Mouse (Mus musculus) midbrain, embryonic 12.5 days (tissue): ENCODE data around the gene Kit. TPM values are rescaled to one million over a fixed set of nuclear protein-coding genes. Genes with fewer than 3 reads are reported as not detected.

Experiments used
- ATAC-seq: fragments of 200-750 bp; cut with Nextera tagmentation; 2 replicates; pipeline ENCODE4 v1.8.0; 2017; ENCODE audit warnings: low read depth, moderate TSS enrichment, moderate library complexity; ENCODE audit not compliant: low FRiP score
- H3K27ac ChIP-seq: fragments of 300-500 bp; sonication (generic); replicated peaks from 2 replicates; pipeline ENCODE4 v1.5.1; 2016; ENCODE audit warnings: mild to moderate bottlenecking
- H3K27me3 ChIP-seq: fragments of 300-500 bp; sonication (generic); 2 replicates; pipeline ENCODE4 v1.6.1; 2016; ENCODE audit warnings: mild to moderate bottlenecking
- H3K36me3 ChIP-seq: fragments of 300-500 bp; sonication (generic); 2 replicates; pipeline ENCODE4 v1.6.1; 2016
- H3K4me1 ChIP-seq: fragments of 300-500 bp; sonication (generic); 2 replicates; pipeline ENCODE4 v1.6.1; 2016
- H3K4me2 ChIP-seq: fragments of 300-500 bp; sonication (generic); replicated peaks from 2 replicates; pipeline ENCODE4 v1.6.1; 2016; ENCODE audit warnings: mild to moderate bottlenecking, moderate library complexity
- H3K4me3 ChIP-seq: fragments of 300-500 bp; sonication (generic); 2 replicates; pipeline ENCODE4 v1.5.1; 2016; ENCODE audit warnings: mild to moderate bottlenecking
- H3K9ac ChIP-seq: fragments of 300-500 bp; sonication (generic); replicated peaks from 2 replicates; pipeline ENCODE4 v1.6.1; 2016; ENCODE audit warnings: mild to moderate bottlenecking, moderate library complexity
- H3K9me3 ChIP-seq: fragments of 300-500 bp; sonication (generic); 2 replicates; pipeline ENCODE4 v1.6.1; 2016; ENCODE audit warnings: mild to moderate bottlenecking
- WGBS: fragments of 180-500 bp; shearing (Covaris S2); methylation state at CpG from one replicate; pipeline ENCODE4 v1.1.7; 2016; 5-methylcytosine and 5-hydroxymethylcytosine counted together
- polyA plus RNA-seq: library from polyadenylated mRNA; unstranded; fragments of >200 nt; fragmentation: Nextera tagmentation; extraction: Ambion mirVana; gene quantifications from 2 replicates; pipeline ENCODE4 v1.2.1, GENCODE M21; 2016

The Kit gene
- polyA plus RNA-seq, 1 experiment from 2014 or later: 19.7 TPM

DNA sequence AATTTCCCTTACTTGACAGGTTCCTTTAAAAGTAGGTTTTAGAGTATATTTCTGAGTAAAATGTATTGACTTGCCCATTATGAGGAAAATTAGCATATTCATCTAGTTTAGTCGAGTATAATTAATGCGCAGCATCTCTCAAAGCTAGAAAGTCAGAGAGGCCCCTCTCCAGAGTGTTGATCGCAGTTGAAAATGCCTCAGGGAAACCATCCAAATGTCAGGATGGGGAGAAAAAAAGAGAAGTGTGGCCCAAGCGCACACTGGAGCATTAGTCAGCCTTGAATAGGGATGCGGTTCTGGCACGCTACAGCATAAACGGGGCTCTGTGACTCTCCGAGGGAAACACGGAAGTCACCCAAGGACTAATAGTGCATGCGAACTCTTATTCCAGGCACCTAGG, 20.6 kb downstream of the Kit start:
- H3K4me2 ChIP-seq: no peak overlapping the region
- no peaks in the 10 kb centered on the region for H3K9me3 ChIP-seq
- no peak for ATAC-seq
- H3K36me3 ChIP-seq: no peaks in the 10 kb centered on the region
- H3K4me1 ChIP-seq: peaks cover 28% of the 10 kb centered on the region
- WGBS: 88% methylated on average over 10 of the region's 10 CpGs
- H3K4me3 ChIP-seq: no peak overlapping the region
- H3K27ac ChIP-seq: no peak overlapping the region
- no peak overlapping the region for H3K9ac ChIP-seq
- peaks cover 3% of the 10 kb centered on the region; the same call in 1 of the 2 replicates for H3K27me3 ChIP-seq

DNA sequence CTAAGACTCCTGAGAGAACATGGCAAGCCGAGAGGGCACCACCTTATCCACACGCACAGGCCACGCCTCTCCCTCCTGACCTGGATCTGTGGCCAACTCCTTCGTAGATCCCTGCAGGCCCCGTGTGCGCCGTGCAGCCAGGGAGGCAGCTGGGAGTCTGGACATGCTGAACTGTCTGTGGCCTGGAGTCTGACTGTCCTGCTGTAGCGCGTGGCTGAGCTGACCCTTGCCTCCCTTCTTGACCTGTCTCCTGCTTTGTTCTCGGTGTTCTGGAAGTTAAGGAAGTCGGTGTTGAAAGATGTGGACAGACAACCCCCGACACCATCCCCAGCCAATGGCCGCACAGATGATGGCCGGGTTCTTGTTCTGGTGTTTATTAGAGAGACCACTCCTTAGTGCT, 21.5 kb downstream of the Kit start:
- Histone ChIP-seq H3K9ac (no peak overlapping the region), H3K27ac (no peak overlapping the region), H3K27me3 (peaks cover 3% of the 10 kb centered on the region; the same call in 1 of the 2 replicates), H3K4me1 (peaks cover 24% of the 10 kb centered on the region), H3K36me3 (no peaks in the 10 kb centered on the region), H3K9me3 (no peaks in the 10 kb centered on the region), H3K4me3 (no peak overlapping the region), H3K4me2 (no peak overlapping the region)
- 66% methylated on average over 14 of the region's 14 CpGs for WGBS
- no peak for ATAC-seq

DNA sequence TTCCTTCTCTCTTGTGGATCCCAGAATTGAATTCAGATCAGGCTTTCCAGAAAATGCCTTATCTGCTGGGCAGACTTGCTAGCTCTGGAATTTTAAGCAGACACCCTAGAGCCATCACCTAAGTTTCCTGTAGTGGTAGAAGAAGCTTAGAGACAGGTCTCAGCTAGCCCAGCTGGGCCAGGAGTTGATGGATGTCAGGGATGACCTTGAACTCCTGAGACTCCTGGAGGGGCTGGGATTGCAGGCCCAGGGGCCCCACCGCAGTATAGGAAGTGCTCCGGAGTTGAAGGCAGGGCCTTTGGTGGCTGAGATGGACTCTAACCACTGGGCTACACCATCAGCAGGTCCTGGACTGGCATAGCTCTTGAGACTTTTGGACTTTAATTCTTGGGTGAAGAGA, 22.6 kb downstream of the Kit start:
- WGBS: 89% methylated on average over 2 of the region's 2 CpGs
- H3K36me3 ChIP-seq: no peaks in the 10 kb centered on the region
- no peak overlapping the region for H3K27ac ChIP-seq
- no peak for ATAC-seq
- no peaks in the 10 kb centered on the region for H3K9me3 ChIP-seq
- H3K27me3 ChIP-seq: peaks cover 3% of the 10 kb centered on the region; the same call in 1 of the 2 replicates
- peaks cover 16% of the 10 kb centered on the region for H3K4me1 ChIP-seq
- H3K9ac ChIP-seq: no peak overlapping the region
- H3K4me2 ChIP-seq: no peak overlapping the region
- no peak overlapping the region for H3K4me3 ChIP-seq

DNA sequence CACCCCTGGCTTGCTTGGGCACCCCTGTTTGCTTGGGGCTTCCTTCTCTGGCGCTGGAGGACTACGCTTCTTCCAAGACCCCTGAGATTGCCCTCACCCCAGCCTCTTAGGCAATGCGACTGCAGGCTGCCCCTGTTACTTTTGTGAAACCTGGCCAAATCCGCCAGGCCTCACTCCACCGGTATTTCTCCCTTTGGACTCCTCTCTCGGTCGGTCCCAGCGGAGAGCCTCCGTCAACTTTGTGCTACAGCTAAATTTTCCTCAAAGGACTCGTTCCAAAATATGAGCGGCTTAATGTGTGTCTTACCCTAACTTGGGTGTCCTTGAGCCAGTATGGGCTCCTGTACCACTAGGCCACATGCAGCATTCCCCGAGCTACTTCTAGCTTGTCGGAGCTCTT, 23.8 kb downstream of the Kit start:
- Histone ChIP-seq H3K4me3 (no peak overlapping the region), H3K4me1 (peaks cover 16% of the 10 kb centered on the region), H3K36me3 (no peaks in the 10 kb centered on the region), H3K4me2 (no peak overlapping the region), H3K9ac (no peak overlapping the region), H3K27ac (no peak overlapping the region), H3K9me3 (no peaks in the 10 kb centered on the region), H3K27me3 (no peaks in the 10 kb centered on the region)
- ATAC-seq: no peak
- WGBS: 94% methylated on average over 13 of the region's 13 CpGs

DNA sequence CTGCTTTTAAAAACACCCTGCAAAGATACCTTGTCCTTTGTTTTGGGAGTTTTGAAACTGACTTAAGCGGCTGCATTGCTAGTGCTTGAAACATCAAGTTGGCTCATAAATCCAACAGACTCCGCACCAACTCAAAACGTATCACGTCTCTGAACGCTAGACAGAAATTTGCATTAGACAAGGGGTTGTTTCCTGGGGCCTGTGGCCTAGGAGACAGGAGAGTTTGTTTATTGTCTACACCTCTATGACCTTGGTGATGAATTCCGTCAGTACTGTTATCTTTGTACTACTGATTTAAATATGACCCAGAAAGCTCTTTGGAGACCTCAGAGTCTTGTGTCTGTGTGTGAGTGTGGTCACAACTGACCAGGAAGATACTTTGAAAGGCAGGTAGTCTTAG, 25.3 kb downstream of the Kit start:
- Histone ChIP-seq H3K4me3 (no peak overlapping the region), H3K36me3 (no peaks in the 10 kb centered on the region), H3K27ac (no peak overlapping the region), H3K9ac (no peak overlapping the region), H3K27me3 (no peaks in the 10 kb centered on the region), H3K4me2 (no peak overlapping the region), H3K9me3 (no peaks in the 10 kb centered on the region), H3K4me1 (peaks cover 13% of the 10 kb centered on the region)
- ATAC-seq: no peak
- 78% methylated on average over 6 of the region's 6 CpGs for WGBS

DNA sequence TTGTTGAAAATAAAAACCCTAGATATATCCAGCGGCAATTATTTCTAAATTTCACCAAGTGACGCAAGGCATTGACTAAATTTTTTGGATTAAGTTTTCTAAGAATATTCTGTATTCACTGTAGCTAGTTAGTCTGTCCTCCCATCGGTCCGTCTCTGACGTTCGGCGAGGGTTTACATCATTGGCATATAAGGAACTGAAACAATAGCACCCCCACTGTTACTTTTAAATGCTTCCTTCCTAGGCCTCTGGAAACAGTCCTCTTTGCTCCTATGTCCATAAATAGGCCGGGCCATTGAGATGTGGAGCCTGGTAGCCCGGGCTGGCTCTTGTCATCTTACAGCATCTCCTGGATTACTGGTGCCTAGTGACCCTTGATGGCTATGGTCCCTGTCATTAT, 29.5 kb downstream of the Kit start:
- no peak overlapping the region for H3K9ac ChIP-seq
- no peaks in the 10 kb centered on the region; the same call in 1 of the 2 replicates for H3K4me1 ChIP-seq
- 61% methylated on average over 9 of the region's 9 CpGs for WGBS
- no peaks in the 10 kb centered on the region for H3K36me3 ChIP-seq
- H3K4me2 ChIP-seq: no peak overlapping the region
- H3K4me3 ChIP-seq: no peak overlapping the region
- no peak for ATAC-seq
- no peaks in the 10 kb centered on the region for H3K27me3 ChIP-seq
- H3K27ac ChIP-seq: no peak overlapping the region
- no peaks in the 10 kb centered on the region for H3K9me3 ChIP-seq

DNA sequence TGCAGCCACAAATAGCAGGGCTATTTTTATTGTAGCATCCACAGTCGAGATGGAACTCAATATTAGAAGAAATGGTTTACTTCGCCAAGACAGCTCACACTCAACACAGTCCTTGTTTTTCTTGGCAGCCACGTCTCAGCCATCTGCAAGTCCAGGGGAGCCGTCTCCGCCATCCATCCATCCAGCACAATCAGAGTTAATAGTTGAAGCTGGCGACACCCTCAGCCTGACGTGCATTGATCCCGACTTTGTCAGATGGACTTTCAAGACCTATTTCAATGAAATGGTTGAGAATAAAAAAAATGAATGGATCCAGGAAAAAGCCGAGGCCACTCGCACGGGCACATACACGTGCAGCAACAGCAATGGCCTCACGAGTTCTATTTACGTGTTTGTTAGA, 32.2 kb downstream of the Kit start:
- 83% methylated on average over 14 of the region's 14 CpGs for WGBS
- ATAC-seq: no peak
- no peak overlapping the region for H3K27ac ChIP-seq
- no peaks in the 10 kb centered on the region for H3K27me3 ChIP-seq
- H3K4me1 ChIP-seq: no peaks in the 10 kb centered on the region; the same call in 1 of the 2 replicates
- no peak overlapping the region for H3K4me2 ChIP-seq
- no peaks in the 10 kb centered on the region for H3K36me3 ChIP-seq
- no peaks in the 10 kb centered on the region for H3K9me3 ChIP-seq
- no peak overlapping the region for H3K9ac ChIP-seq
- H3K4me3 ChIP-seq: no peak overlapping the region

DNA sequence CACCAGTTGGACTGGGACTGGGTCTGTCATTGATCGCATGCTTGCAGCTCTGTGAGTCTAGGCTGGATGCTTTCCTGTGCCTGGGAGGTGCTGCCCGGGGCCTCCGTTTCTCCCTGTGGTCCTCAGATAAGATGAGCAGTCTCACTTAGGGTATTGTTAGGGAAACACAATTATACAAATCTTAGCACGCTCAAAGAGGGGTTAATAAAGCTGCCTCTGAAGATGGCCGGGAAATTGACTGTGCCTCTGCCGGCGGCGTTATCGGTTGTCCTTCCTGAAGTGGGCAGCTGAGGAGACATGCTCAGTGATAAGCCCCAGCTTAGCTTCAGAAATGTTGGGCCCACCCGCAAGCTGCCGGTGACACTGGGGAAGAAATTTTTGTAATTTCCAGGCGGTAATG, 33.3 kb downstream of the Kit start:
- no peak for ATAC-seq

DNA sequence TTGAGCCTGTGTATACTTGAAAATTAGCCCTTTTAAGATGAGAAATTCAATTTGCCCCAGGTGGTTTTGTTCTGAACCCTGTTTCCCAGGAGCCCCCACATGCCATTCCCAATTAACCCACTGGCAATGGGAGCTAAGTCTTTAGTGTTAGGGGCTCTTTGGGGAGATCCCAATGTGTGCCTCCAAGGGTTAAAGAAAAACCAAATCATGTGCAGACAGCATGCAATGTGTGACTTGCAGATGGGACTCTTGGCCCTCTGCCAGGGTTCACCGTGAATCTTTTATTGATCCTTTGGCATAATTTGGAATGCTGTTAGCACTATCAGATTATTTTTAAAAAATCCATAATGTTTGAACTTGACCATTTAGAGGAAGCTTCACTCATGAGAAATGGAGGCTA, 37.7 kb downstream of the Kit start:
- Histone ChIP-seq H3K27ac (no peak overlapping the region), H3K4me2 (no peak overlapping the region), H3K4me1 (0 out of 2 replicates have a peak, but pooled peaks cover 3% of the 10 kb centered on the region), H3K27me3 (no peaks in the 10 kb centered on the region), H3K4me3 (no peak overlapping the region), H3K9ac (no peak overlapping the region), H3K9me3 (no peaks in the 10 kb centered on the region), H3K36me3 (no peaks in the 10 kb centered on the region)
- peak; percentile 58; the same call in 1 of the 2 replicates for ATAC-seq
- WGBS: 51% methylated on average over 1 of the region's 1 CpGs

More for the DNA sequence above, 33.3 kb downstream of the Kit start:
- H3K9me3 ChIP-seq: no peaks in the 10 kb centered on the region
- H3K4me3 ChIP-seq: no peak overlapping the region
- H3K36me3 ChIP-seq: no peaks in the 10 kb centered on the region
- H3K9ac ChIP-seq: no peak overlapping the region
- H3K4me2 ChIP-seq: no peak overlapping the region
- H3K4me1 ChIP-seq: peaks cover 3% of the 10 kb centered on the region; the same call in 1 of the 2 replicates
- H3K27ac ChIP-seq: no peak overlapping the region
- 78% methylated on average over 12 of the region's 12 CpGs for WGBS
- no peaks in the 10 kb centered on the region for H3K27me3 ChIP-seq

DNA sequence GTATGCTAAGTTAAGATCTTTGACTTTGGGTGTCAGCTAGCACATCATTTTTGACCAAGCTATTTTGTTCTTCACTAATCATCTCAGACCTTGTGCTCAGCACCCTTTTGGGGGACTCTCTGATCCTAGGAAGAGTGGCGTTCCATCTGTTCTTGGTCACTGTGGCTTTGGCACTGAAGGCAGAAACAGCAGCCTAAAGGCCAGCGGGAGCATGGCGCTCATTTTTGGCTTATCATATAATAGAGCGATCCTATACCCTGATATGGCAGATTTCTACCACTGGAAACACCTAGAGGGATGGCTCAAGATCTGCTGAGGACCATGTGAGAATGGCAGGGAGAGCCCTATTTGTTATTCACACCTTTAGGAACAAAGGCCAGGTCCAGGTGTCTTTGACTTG, 38.2 kb downstream of the Kit start:
- H3K4me3 ChIP-seq: no peak overlapping the region
- no peak overlapping the region for H3K4me2 ChIP-seq
- H3K27me3 ChIP-seq: no peaks in the 10 kb centered on the region
- 94% methylated on average over 4 of the region's 4 CpGs for WGBS
- no peaks in the 10 kb centered on the region for H3K9me3 ChIP-seq
- H3K9ac ChIP-seq: no peak overlapping the region
- no peak overlapping the region for H3K27ac ChIP-seq
- 0 out of 2 replicates have a peak, but pooled peaks cover 3% of the 10 kb centered on the region for H3K4me1 ChIP-seq
- no peak for ATAC-seq
- H3K36me3 ChIP-seq: no peaks in the 10 kb centered on the region

DNA sequence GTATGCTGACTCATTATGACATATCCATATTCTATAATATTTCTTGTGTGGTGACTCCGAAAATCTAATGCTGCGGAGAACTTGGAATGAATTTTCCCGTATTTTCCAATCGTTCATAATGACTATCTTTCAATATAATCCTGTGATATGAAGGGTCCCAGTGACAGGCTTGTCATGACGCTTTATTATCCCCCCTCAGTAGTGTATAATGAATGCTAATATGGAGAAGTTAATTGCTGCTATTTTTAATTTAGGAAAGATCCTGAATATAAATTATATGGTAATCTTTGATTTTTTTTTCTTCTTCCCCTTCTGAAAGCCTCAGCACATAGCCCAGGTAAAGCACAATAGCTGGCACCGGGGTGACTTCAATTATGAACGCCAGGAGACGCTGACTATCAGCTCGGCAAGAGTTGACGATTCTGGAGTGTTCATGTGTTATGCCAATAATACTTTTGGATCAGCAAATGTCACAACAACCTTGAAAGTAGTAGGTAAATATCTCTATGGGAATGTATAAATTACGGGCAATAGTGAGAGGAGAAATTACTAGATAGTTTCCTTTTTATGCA, 40.4 kb downstream of the Kit start:
- Histone ChIP-seq H3K36me3 (no peaks in the 10 kb centered on the region), H3K9me3 (no peaks in the 10 kb centered on the region), H3K4me1 (0 out of 2 replicates have a peak, but pooled peaks cover 3% of the 10 kb centered on the region), H3K9ac (no peak overlapping the region), H3K4me3 (no peak overlapping the region), H3K27me3 (no peaks in the 10 kb centered on the region), H3K4me2 (no peak overlapping the region), H3K27ac (no peak overlapping the region)
- WGBS: 92% methylated on average over 11 of the region's 11 CpGs
- no peak for ATAC-seq

DNA sequence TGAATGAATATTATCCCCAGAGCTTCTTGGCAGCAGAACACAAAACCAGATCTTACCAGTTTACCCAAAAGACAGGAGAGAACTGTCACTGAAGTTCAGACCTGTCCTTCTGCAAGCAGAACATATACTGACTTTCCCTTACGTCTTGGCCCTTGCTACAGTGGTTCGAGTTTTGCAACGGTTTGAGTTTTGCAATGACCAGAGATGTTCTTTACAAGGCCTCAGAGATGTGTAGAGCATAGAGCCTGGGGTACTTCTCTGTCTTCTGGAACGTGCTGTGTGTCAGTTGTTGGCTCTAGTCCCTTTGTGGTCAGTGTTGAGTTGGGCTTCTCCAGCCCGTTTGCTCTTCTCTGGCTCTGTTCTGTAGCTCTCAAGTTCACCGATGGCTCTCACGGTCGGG, 40.9 kb downstream of the Kit start:
- Histone ChIP-seq H3K27me3 (no peaks in the 10 kb centered on the region), H3K9me3 (no peaks in the 10 kb centered on the region), H3K4me1 (0 out of 2 replicates have a peak, but pooled peaks cover 3% of the 10 kb centered on the region), H3K36me3 (no peaks in the 10 kb centered on the region), H3K4me3 (no peak overlapping the region), H3K9ac (no peak overlapping the region), H3K4me2 (no peak overlapping the region), H3K27ac (no peak overlapping the region)
- 95% methylated on average over 8 of the region's 8 CpGs for WGBS
- no peak for ATAC-seq

DNA sequence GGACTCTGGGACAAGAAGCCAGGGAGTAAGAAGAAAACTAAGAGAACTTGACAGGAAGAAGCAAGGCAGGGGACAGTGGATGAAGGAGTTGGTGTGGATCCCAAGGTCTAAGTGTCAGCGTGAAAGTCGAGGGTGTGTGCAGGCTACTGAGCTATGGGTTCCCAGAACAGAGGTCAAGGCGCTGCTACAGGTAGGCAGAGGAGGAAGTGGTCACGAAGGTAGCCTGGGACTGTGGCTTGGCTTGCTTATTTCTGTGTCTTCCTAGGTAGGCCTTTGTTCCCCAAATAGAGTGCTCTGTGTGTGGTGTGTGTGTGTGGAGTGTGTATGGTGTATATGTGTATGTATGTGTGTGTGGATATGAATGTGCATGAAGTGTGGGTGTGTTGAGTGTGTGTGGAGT, 47.7 kb downstream of the Kit start:
- Histone ChIP-seq H3K9ac (no peak overlapping the region), H3K9me3 (no peaks in the 10 kb centered on the region), H3K4me1 (peaks cover 10% of the 10 kb centered on the region; the same call in 1 of the 2 replicates), H3K36me3 (no peaks in the 10 kb centered on the region), H3K27me3 (no peaks in the 10 kb centered on the region), H3K27ac (no peak overlapping the region), H3K4me2 (no peak overlapping the region), H3K4me3 (no peak overlapping the region)
- ATAC-seq: no peak
- WGBS: 91% methylated on average over 4 of the region's 4 CpGs
